Mouse (Mus musculus) midbrain, embryonic 11.5 days (tissue): ENCODE data around the gene Gm281. TPM values are rescaled to one million over a fixed set of nuclear protein-coding genes. Genes with fewer than 3 reads are reported as not detected.

ENCODE experiments used
- ATAC-seq: fragments of 200-750 bp; cut with Nextera tagmentation; 2 replicates; pipeline ENCODE4 v1.8.0; 2017; ENCODE audit warnings: moderate TSS enrichment, moderate library complexity; ENCODE audit not compliant: low FRiP score
- DNase-seq: peaks from one replicate; pipeline ENCODE4 v3.0.0; 2015; ENCODE audit warnings: low spot score; ENCODE audit errors: missing footprints
- H3K27ac ChIP-seq: fragments of 300-500 bp; sonication (generic); 2 replicates; pipeline ENCODE4 v1.5.1; 2014; ENCODE audit warnings: low read depth, low read length
- H3K27me3 ChIP-seq: fragments of 300-500 bp; sonication (generic); 2 replicates; pipeline ENCODE4 v1.6.1; 2014; ENCODE audit warnings: mild to moderate bottlenecking, low read length, moderate library complexity, mixed read lengths; ENCODE audit not compliant: control insufficient read depth, insufficient read depth
- H3K36me3 ChIP-seq: fragments of 300-500 bp; sonication (generic); 2 replicates; pipeline ENCODE4 v1.6.1; 2014; ENCODE audit warnings: mild to moderate bottlenecking, low read length, moderate library complexity, mixed read lengths; ENCODE audit not compliant: control insufficient read depth, insufficient read depth
- H3K4me1 ChIP-seq: fragments of 300-500 bp; sonication (generic); 2 replicates; pipeline ENCODE4 v1.6.1; 2014; ENCODE audit warnings: low read length; ENCODE audit not compliant: control insufficient read depth, insufficient read depth
- H3K4me2 ChIP-seq: fragments of 300-500 bp; sonication (generic); 2 replicates; pipeline ENCODE4 v1.6.1; 2014; ENCODE audit warnings: mild to moderate bottlenecking, moderate library complexity
- H3K4me3 ChIP-seq: fragments of 300-500 bp; sonication (generic); 2 replicates; pipeline ENCODE4 v1.5.1; 2014; ENCODE audit warnings: low read depth, low read length
- H3K9ac ChIP-seq: fragments of 300-500 bp; sonication (generic); 2 replicates; pipeline ENCODE4 v1.6.1; 2014; ENCODE audit warnings: low read length
- H3K9me3 ChIP-seq: fragments of 300-500 bp; sonication (generic); 2 replicates; pipeline ENCODE4 v1.6.1; 2016; ENCODE audit warnings: low read length; ENCODE audit not compliant: control insufficient read depth
- WGBS: fragments of 180-500 bp; shearing (Covaris S2); extraction: QIAGEN DNeasy Blood & Tissue Kit; methylation state at CpG from one replicate; pipeline ENCODE4 v1.1.7; 2014; 5-methylcytosine and 5-hydroxymethylcytosine counted together
- microRNA-seq: library from miRNA; unstranded; fragments of <30 nt; microRNA quantifications from one replicate; pipeline ENCODE4, GENCODE M21; 2017
- polyA plus RNA-seq: library from polyadenylated mRNA; unstranded; fragments of >200 nt; fragmentation: Nextera tagmentation; extraction: Ambion mirVana; gene quantifications from 2 replicates; pipeline ENCODE4 v1.2.1, GENCODE M21; 2014

The Gm281 gene
- polyA plus RNA-seq, 1 experiment from 2014 or later = not detected

DNA sequence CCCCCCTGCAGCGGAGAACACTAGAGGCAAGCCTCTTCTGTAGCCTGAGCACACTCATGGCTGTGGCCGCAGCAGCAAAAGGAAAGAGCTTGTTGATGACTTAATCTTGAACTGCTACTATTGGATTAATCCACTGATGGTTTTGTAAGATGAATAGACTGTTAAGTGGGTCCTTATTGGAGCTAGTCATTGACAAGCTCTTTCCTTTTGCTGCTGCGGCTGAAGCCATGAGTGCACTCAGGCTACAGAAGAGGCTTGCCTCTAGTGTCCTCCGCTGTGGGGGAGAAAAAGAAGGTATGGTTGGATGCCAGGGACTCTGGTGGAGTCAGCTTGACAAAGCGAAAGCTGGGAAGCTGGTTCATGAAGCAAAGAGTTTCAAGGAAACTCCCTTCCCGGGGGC lies 135.9 kb downstream of the Gm281 start:
- 54% methylated on average over 4 of the region's 6 CpGs for WGBS
- no peaks in the 10 kb centered on the region for H3K36me3 ChIP-seq
- H3K4me3 ChIP-seq = no peak overlapping the region
- no peak overlapping the region for H3K27ac ChIP-seq
- ATAC-seq (no peak), DNase-seq (no peak)
- H3K4me1 ChIP-seq = 0 out of 2 replicates have a peak, but pooled peaks cover 4% of the 10 kb centered on the region
- H3K27me3 ChIP-seq = no peaks in the 10 kb centered on the region
- no peak overlapping the region for H3K9ac ChIP-seq
- H3K9me3 ChIP-seq = no peaks in the 10 kb centered on the region
- no peak overlapping the region for H3K4me2 ChIP-seq

DNA sequence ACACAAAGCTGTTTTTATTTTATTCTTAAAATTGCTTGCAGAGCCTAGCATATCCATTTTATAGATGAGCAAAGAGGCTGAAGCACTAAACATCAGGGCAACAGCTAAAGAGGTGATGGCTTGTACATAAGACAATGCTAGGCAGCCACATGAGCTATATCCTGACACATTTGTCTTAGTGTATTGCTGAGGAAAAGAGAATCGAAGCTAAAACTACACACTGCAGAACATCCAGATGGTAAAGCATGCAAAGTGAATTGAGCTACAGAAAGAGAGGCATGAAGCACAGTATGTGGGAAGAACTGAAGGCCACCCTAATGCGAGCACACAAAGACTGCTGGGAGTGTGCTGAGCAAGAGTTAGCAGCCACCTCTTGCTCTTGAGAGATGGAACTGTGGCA lies 143.1 kb downstream of the Gm281 start:
- ATAC-seq (no peak), DNase-seq (peak; percentile 84)
- no peaks in the 10 kb centered on the region for H3K27me3 ChIP-seq
- peaks cover 17% of the 10 kb centered on the region for H3K4me1 ChIP-seq
- H3K27ac ChIP-seq = peak overlapping the region; percentile 68
- no peak overlapping the region for H3K4me3 ChIP-seq
- WGBS = 82% methylated on average over 2 of the region's 2 CpGs
- H3K4me2 ChIP-seq = no peak overlapping the region
- H3K9ac ChIP-seq = no peak overlapping the region
- no peaks in the 10 kb centered on the region for H3K36me3 ChIP-seq
- no peaks in the 10 kb centered on the region for H3K9me3 ChIP-seq

DNA sequence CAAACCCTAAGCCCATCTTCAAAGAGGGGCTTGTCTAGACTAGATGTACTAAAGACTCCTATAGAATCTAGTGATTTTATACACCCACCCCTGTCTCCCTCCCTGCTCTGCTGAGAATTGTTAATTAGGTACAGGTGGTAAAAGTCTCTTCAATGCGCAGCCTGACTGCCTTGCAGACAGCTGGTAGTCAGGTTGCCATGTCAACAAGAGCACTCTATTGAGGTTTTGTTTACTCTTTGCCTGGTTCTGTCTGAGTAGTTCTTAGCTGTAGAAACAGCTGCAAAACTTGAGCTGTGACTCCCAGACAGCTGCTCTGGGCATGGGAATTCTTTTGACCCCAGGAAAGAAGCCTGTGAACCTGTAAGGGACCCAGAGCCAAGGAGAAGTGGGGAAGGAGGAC lies 143.6 kb downstream of the Gm281 start:
- H3K9ac ChIP-seq = no peak overlapping the region
- peak overlapping the region; percentile 68 for H3K27ac ChIP-seq
- no peaks in the 10 kb centered on the region for H3K27me3 ChIP-seq
- H3K4me3 ChIP-seq = no peak overlapping the region
- WGBS = 0% methylated on average over 1 of the region's 1 CpGs
- no peaks in the 10 kb centered on the region for H3K9me3 ChIP-seq
- no peaks in the 10 kb centered on the region for H3K36me3 ChIP-seq
- H3K4me1 ChIP-seq = peaks cover 17% of the 10 kb centered on the region
- H3K4me2 ChIP-seq = no peak overlapping the region
- DNase-seq (peak; percentile 89), ATAC-seq (peak; percentile 95)

Small RNAs within 50 kb of the gene (microRNA-seq; reads per million reads assigned to microRNA genes)
- not detected for gene Gm27506

Other genes starting within 250 kb of the Gm281 start
- not detected in 2 replicates for gene Sntn, start 243.6 kb downstream of the Gm281 start, polyA plus RNA-seq
- gene Atxn7, start 47.0 kb upstream of the Gm281 start, polyA plus RNA-seq = 5.2 and 5.7 TPM in 2 replicates
- gene Thoc7, start 47.4 kb upstream of the Gm281 start, polyA plus RNA-seq = 268 and 279 TPM in 2 replicates
- 319 and 342 TPM in 2 replicates for gene Psmd6, start 206.5 kb upstream of the Gm281 start, polyA plus RNA-seq